ENCODE assay signal across 11 mouse cellular contexts in genomic region chr11:84127977-84128376, GRCm38 (mm10). TPM values are rescaled to one million over a fixed set of nuclear protein-coding genes. Genes with fewer than 3 reads are reported as not detected.
DNase-seq lines count a peak whose midpoint lies in the region; ATAC-seq and TF ChIP-seq lines count a peak whose summit lies in the region.
"Had no signal": no experiment of that assay in that cellular context is flagged by ENCODE, and none has a peak within 500 bp of the region (broad histone marks: within the 10 kb centered on the region; RNA-seq: fewer than 3 reads in every experiment).

No protein-coding gene starts in this region.

- no peaks in the 10 kb centered on the region for H3K36me3 ChIP-seq in kidney, postnatal 0 days (ENCODE audit: insufficient read depth, low read length)
- peaks cover 25% of the 10 kb centered on the region for H3K36me3 ChIP-seq in kidney, embryonic 16.5 days (ENCODE audit: insufficient read depth, low read length)

- H3K27me3 ChIP-seq in kidney, postnatal 0 days (ENCODE audit: insufficient read depth, low read length): no peaks in the 10 kb centered on the region
- no peaks in the 10 kb centered on the region for H3K27me3 ChIP-seq in kidney, embryonic 16.5 days (ENCODE audit: insufficient read depth, low read length)

- 77% methylated on average over 4 of the region's 4 CpGs for WGBS in kidney, postnatal 0 days
- WGBS in kidney, embryonic 16.5 days: 82% methylated on average over 4 of the region's 4 CpGs

- no peak overlapping the region for H3K9ac ChIP-seq in kidney, postnatal 0 days (ENCODE audit: low read depth, low read length)
- no peak overlapping the region for H3K9ac ChIP-seq in kidney, embryonic 16.5 days (replicated peaks; ENCODE audit: low read length)

- H3K9me3 ChIP-seq in kidney, postnatal 0 days (replicated peaks; ENCODE audit: low read length): no peaks in the 10 kb centered on the region
- H3K9me3 ChIP-seq in kidney, embryonic 16.5 days (ENCODE audit: low read length): no peaks in the 10 kb centered on the region

- TF ChIP-seq POLR2A in cortical plate, adult 2 months (IDR thresholded peaks at IDR 0.05; ENCODE audit: extremely low read depth, insufficient read depth, low read length): no peak

- DNase-seq in cerebellum, adult 9-11 months: peak; percentile 12
- no peak for DNase-seq in cerebellum, adult 8-10 months
- DNase-seq in kidney, postnatal 0 days (ENCODE audit: low spot score): no peak
- DNase-seq in 3T3-L1 (ENCODE audit: low read depth, low spot score): peak; percentile 45
- DNase-seq in ovary, postnatal 10 days (ENCODE audit: low spot score): no peak
- DNase-seq in right cerebral cortex, postnatal 14 days: no peak
- DNase-seq: gastrocnemius, postnatal 25 days; layer of hippocampus, postnatal 36 days had no signal

- peak; percentile 32 for TF ChIP-seq CTCF in kidney, postnatal 0 days (IDR thresholded peaks at IDR 0.05; ENCODE audit: low read depth)
- no peak for TF ChIP-seq CTCF in cortical plate, adult 2 months (IDR thresholded peaks at IDR 0.05; ENCODE audit: extremely low read depth, insufficient read depth, low read length)

- H3K4me2 ChIP-seq in kidney, postnatal 0 days (ENCODE audit: low read length): no peak overlapping the region
- no peak overlapping the region for H3K4me2 ChIP-seq in kidney, embryonic 16.5 days (replicated peaks; ENCODE audit: low read depth, low read length)

- no peak for ATAC-seq in kidney, postnatal 0 days (replicated peaks; ENCODE audit: low FRiP score, low read depth)
- ATAC-seq in kidney, embryonic 16.5 days (ENCODE audit: low FRiP score, low TSS enrichment): no peak

- H3K27ac ChIP-seq in kidney, postnatal 0 days: no peak overlapping the region
- no peak overlapping the region for H3K27ac ChIP-seq in kidney, embryonic 16.5 days (ENCODE audit: low read length)
- no peak overlapping the region for H3K27ac ChIP-seq in cortical plate, adult 2 months (ENCODE audit: insufficient read depth, low read length)

- no peak overlapping the region for H3K4me3 ChIP-seq in kidney, postnatal 0 days (replicated peaks; ENCODE audit: low read depth, low read length)
- H3K4me3 ChIP-seq in kidney, embryonic 16.5 days (ENCODE audit: low read length): no peak overlapping the region
- peak overlapping the region; percentile 75; the same call in 1 of the 2 replicates for H3K4me3 ChIP-seq in cortical plate, adult 2 months (ENCODE audit: insufficient read depth, low read length)

- no peaks in the 10 kb centered on the region for H3K4me1 ChIP-seq in kidney, postnatal 0 days (replicated peaks; ENCODE audit: insufficient read depth, low read length)
- H3K4me1 ChIP-seq in kidney, embryonic 16.5 days (ENCODE audit: insufficient read depth, low read length): peaks cover 11% of the 10 kb centered on the region; the same call in 1 of the 2 replicates
- H3K4me1 ChIP-seq in cortical plate, adult 2 months (ENCODE audit: control insufficient read depth, insufficient read depth, low read length): peaks cover 3% of the 10 kb centered on the region; the same call in 1 of the 2 replicates

RNA-seq across cellular contexts. Expression of gene Tada2a, which starts 1.4 kb away (rescaled TPM):
- 23.3 and 25.7 TPM in 2 replicates for polyA plus RNA-seq in kidney, postnatal 0 days (2015; fragmentation: Nextera tagmentation; extraction: Ambion mirVana)
- polyA plus RNA-seq in kidney, embryonic 16.5 days (2015; fragmentation: Nextera tagmentation; extraction: Ambion mirVana): 34.1 and 36.1 TPM in 2 replicates
- 49.0 and 66.4 TPM in 2 replicates for polyA plus RNA-seq in cortical plate, adult 2 months (2012; rRNA removed)

RNA-seq across cellular contexts. Expression of gene Acaca, which starts 1.5 kb away (rescaled TPM):
- 4.6 and 5.5 TPM in 2 replicates for polyA plus RNA-seq in kidney, postnatal 0 days (2015; fragmentation: Nextera tagmentation; extraction: Ambion mirVana)
- 12.0 TPM in 2 replicates for polyA plus RNA-seq in kidney, embryonic 16.5 days (2015; fragmentation: Nextera tagmentation; extraction: Ambion mirVana)
- polyA plus RNA-seq in cortical plate, adult 2 months (2012; rRNA removed): 27.0 and 28.0 TPM in 2 replicates

RNA-seq across cellular contexts. Expression of gene Gm11437, which starts 39.3 kb away (rescaled TPM):
- polyA plus RNA-seq in kidney, postnatal 0 days (2015; fragmentation: Nextera tagmentation; extraction: Ambion mirVana): not detected in 2 replicates
- polyA plus RNA-seq in kidney, embryonic 16.5 days (2015; fragmentation: Nextera tagmentation; extraction: Ambion mirVana): not detected in 2 replicates
- not detected in 2 replicates for polyA plus RNA-seq in cortical plate, adult 2 months (2012; rRNA removed)
- polyA plus RNA-seq: lung, embryonic 16.5 days had no signal

RNA-seq across cellular contexts. Expression of gene Dusp14, which starts 58.9 kb away (rescaled TPM):
- 45.6 and 47.2 TPM in 2 replicates for polyA plus RNA-seq in kidney, postnatal 0 days (2015; fragmentation: Nextera tagmentation; extraction: Ambion mirVana)
- polyA plus RNA-seq in kidney, embryonic 16.5 days (2015; fragmentation: Nextera tagmentation; extraction: Ambion mirVana): 45.4 and 54.6 TPM in 2 replicates
- 112 and 119 TPM in 2 replicates for polyA plus RNA-seq in cortical plate, adult 2 months (2012; rRNA removed)

Comparison
In these comparisons a context has a peak if more than half of its experiments do, and no peak if none do; other contexts are left out.
1. DNase-seq: peak in cerebellum, adult 9-11 months (single experiment) and 3T3-L1 (single experiment); none in cerebellum, adult 8-10 months (single experiment), kidney, postnatal 0 days (single experiment), ovary, postnatal 10 days (single experiment) and right cerebral cortex, postnatal 14 days (single experiment).